Mouse (Mus musculus) hindbrain, embryonic 12.5 days (tissue): ENCODE results near the gene Rbbp9. TPM values are rescaled to one million over a fixed set of nuclear protein-coding genes. Genes with fewer than 3 reads are reported as not detected.

Experiments used
- ATAC-seq: fragments of 200-750 bp; cut with Nextera tagmentation; 2 replicates; pipeline ENCODE4 v1.8.0; 2017; ENCODE audit warnings: moderate TSS enrichment; ENCODE audit not compliant: low FRiP score
- H3K27ac ChIP-seq: fragments of 300-500 bp; sonication (generic); 2 replicates; pipeline ENCODE4 v1.5.1; 2016; ENCODE audit warnings: mild to moderate bottlenecking
- H3K27me3 ChIP-seq: fragments of 300-500 bp; sonication (generic); 2 replicates; pipeline ENCODE4 v1.6.1; 2016; ENCODE audit warnings: mild to moderate bottlenecking
- H3K36me3 ChIP-seq: fragments of 300-500 bp; sonication (generic); 2 replicates; pipeline ENCODE4 v1.6.1; 2016; ENCODE audit warnings: mild to moderate bottlenecking
- H3K4me1 ChIP-seq: fragments of 300-500 bp; sonication (generic); 2 replicates; pipeline ENCODE4 v1.6.1; 2016
- H3K4me2 ChIP-seq: fragments of 300-500 bp; sonication (generic); replicated peaks from 2 replicates; pipeline ENCODE4 v1.6.1; 2016; ENCODE audit warnings: mild to moderate bottlenecking
- H3K4me3 ChIP-seq: fragments of 300-500 bp; sonication (generic); 2 replicates; pipeline ENCODE4 v1.5.1; 2016; ENCODE audit warnings: mild to moderate bottlenecking
- H3K9ac ChIP-seq: fragments of 300-500 bp; sonication (generic); 2 replicates; pipeline ENCODE4 v1.6.1; 2016; ENCODE audit warnings: mild to moderate bottlenecking, moderate library complexity
- H3K9me3 ChIP-seq: fragments of 300-500 bp; sonication (generic); replicated peaks from 2 replicates; pipeline ENCODE4 v1.6.1; 2016; ENCODE audit warnings: mild to moderate bottlenecking
- WGBS: fragments of 180-500 bp; shearing (Covaris S2); methylation state at CpG from one replicate; pipeline ENCODE4 v1.1.7; 2016; 5-methylcytosine and 5-hydroxymethylcytosine counted together
- polyA plus RNA-seq: library from polyadenylated mRNA; unstranded; fragments of >200 nt; fragmentation: Nextera tagmentation; extraction: Ambion mirVana; gene quantifications from 2 replicates; pipeline ENCODE4 v1.2.1, GENCODE M21; 2016

Gene Rbbp9
- polyA plus RNA-seq, 1 experiment from 2014 or later = 54.4 TPM

GRCm38 (mm10) chr2:144545061-144545460, 5.6 kb downstream of the Rbbp9 start:
- Histone ChIP-seq H3K9ac (no peak overlapping the region), H3K4me2 (no peak overlapping the region), H3K27me3 (no peaks in the 10 kb centered on the region), H3K4me1 (peaks cover 8% of the 10 kb centered on the region), H3K9me3 (no peaks in the 10 kb centered on the region), H3K27ac (no peak overlapping the region), H3K4me3 (no peak overlapping the region), H3K36me3 (peaks cover 63% of the 10 kb centered on the region)
- 94% methylated on average over 2 of the region's 2 CpGs for WGBS
- no peak for ATAC-seq

GRCm38 (mm10) chr2:144544630-144545029, 6.0 kb downstream of the Rbbp9 start:
- 90% methylated on average over 6 of the region's 6 CpGs for WGBS

GRCm38 (mm10) chr2:144543670-144544069, 7.0 kb downstream of the Rbbp9 start:
- WGBS = 96% methylated on average over 6 of the region's 6 CpGs
- H3K4me3 ChIP-seq = no peak overlapping the region
- H3K9me3 ChIP-seq = no peaks in the 10 kb centered on the region
- H3K4me2 ChIP-seq = no peak overlapping the region
- H3K27ac ChIP-seq = no peak overlapping the region
- ATAC-seq = no peak
- H3K4me1 ChIP-seq = no peaks in the 10 kb centered on the region
- H3K9ac ChIP-seq = no peak overlapping the region
- H3K36me3 ChIP-seq = peaks cover 77% of the 10 kb centered on the region
- H3K27me3 ChIP-seq = no peaks in the 10 kb centered on the region

More at GRCm38 (mm10) chr2:144544630-144545029, 6.0 kb downstream of the Rbbp9 start:
- Histone ChIP-seq H3K27ac (no peak overlapping the region), H3K4me1 (peaks cover 5% of the 10 kb centered on the region), H3K27me3 (no peaks in the 10 kb centered on the region), H3K9me3 (no peaks in the 10 kb centered on the region), H3K9ac (no peak overlapping the region), H3K36me3 (peaks cover 68% of the 10 kb centered on the region), H3K4me2 (no peak overlapping the region), H3K4me3 (no peak overlapping the region)
- ATAC-seq = no peak

GRCm38 (mm10) chr2:144541246-144541645, 9.4 kb downstream of the Rbbp9 start:
- no peaks in the 10 kb centered on the region for H3K9me3 ChIP-seq
- H3K36me3 ChIP-seq = peaks cover 81% of the 10 kb centered on the region
- no peaks in the 10 kb centered on the region for H3K27me3 ChIP-seq
- WGBS = 89% methylated on average over 4 of the region's 4 CpGs
- no peak overlapping the region for H3K9ac ChIP-seq
- no peaks in the 10 kb centered on the region for H3K4me1 ChIP-seq
- H3K27ac ChIP-seq = no peak overlapping the region
- H3K4me3 ChIP-seq = no peak overlapping the region
- H3K4me2 ChIP-seq = no peak overlapping the region
- no peak for ATAC-seq

GRCm38 (mm10) chr2:144537123-144537522, 13.5 kb downstream of the Rbbp9 start:
- peaks cover 85% of the 10 kb centered on the region for H3K36me3 ChIP-seq
- H3K4me1 ChIP-seq = no peaks in the 10 kb centered on the region
- no peaks in the 10 kb centered on the region for H3K9me3 ChIP-seq
- no peaks in the 10 kb centered on the region for H3K27me3 ChIP-seq
- no peak overlapping the region for H3K9ac ChIP-seq
- no peak overlapping the region for H3K27ac ChIP-seq
- 94% methylated on average over 7 of the region's 7 CpGs for WGBS
- H3K4me2 ChIP-seq = no peak overlapping the region
- no peak for ATAC-seq
- no peak overlapping the region for H3K4me3 ChIP-seq

GRCm38 (mm10) chr2:144527821-144528174, 22.9 kb downstream of the Rbbp9 start:
- Histone ChIP-seq H3K27ac (peak overlapping the region; percentile 95), H3K4me1 (peaks cover 17% of the 10 kb centered on the region), H3K27me3 (0 out of 2 replicates have a peak, but pooled peaks cover 2% of the 10 kb centered on the region), H3K4me2 (peak overlapping the region; percentile 88), H3K9me3 (no peaks in the 10 kb centered on the region), H3K4me3 (peak overlapping the region; percentile 96), H3K9ac (peak overlapping the region; percentile 95), H3K36me3 (peaks cover 9% of the 10 kb centered on the region)
- peak; percentile 77 for ATAC-seq
- under 1% methylated on average over 25 of the region's 25 CpGs for WGBS

- peak within 1 kb of the TSS; percentile 95 for H3K9ac ChIP-seq
- H3K4me1 ChIP-seq = peaks cover 17% of the 10 kb centered on the region
- H3K27ac ChIP-seq = peak within 1 kb of the TSS; percentile 95
- peak; percentile 99 for ATAC-seq
- H3K4me3 ChIP-seq = peak within 1 kb of the TSS; percentile 96
- WGBS = 2% methylated on average over 56 of the region's 56 CpGs
- 0 out of 2 replicates have a peak, but pooled peaks cover 2% of the 10 kb centered on the region for H3K27me3 ChIP-seq
- H3K9me3 ChIP-seq = no peaks in the 10 kb centered on the region
- peaks cover 6% of the 10 kb centered on the region for H3K36me3 ChIP-seq
- H3K4me2 ChIP-seq = peak within 1 kb of the TSS; percentile 88
Measured at GRCm38 (mm10) chr2:144526981-144527820, 23.5 kb downstream of the Rbbp9 start, which contains the start of the genes Dzank1 and Polr3f. Dzank1 (minus strand) TSS chr2:144527414. Polr3f (plus strand) TSS chr2:144527718.

- peak overlapping the region; percentile 88; the same call in 1 of the 2 replicates for H3K4me2 ChIP-seq
- no peak overlapping the region for H3K4me3 ChIP-seq
- 0 out of 2 replicates have a peak, but pooled peaks cover 2% of the 10 kb centered on the region for H3K27me3 ChIP-seq
- no peaks in the 10 kb centered on the region for H3K36me3 ChIP-seq
- no peaks in the 10 kb centered on the region for H3K9me3 ChIP-seq
- no peak overlapping the region for H3K27ac ChIP-seq
- 53% methylated on average over 10 of the region's 10 CpGs for WGBS
- no peak overlapping the region for H3K9ac ChIP-seq
- ATAC-seq = no peak
- peaks cover 17% of the 10 kb centered on the region for H3K4me1 ChIP-seq
Measured at GRCm38 (mm10) chr2:144525856-144526255, 24.8 kb downstream of the Rbbp9 start.

- Histone ChIP-seq H3K27ac (no peak overlapping the region), H3K9me3 (no peaks in the 10 kb centered on the region), H3K4me2 (no peak overlapping the region), H3K4me1 (no peaks in the 10 kb centered on the region), H3K36me3 (peaks cover 2% of the 10 kb centered on the region; the same call in 1 of the 2 replicates), H3K4me3 (no peak overlapping the region), H3K9ac (no peak overlapping the region), H3K27me3 (no peaks in the 10 kb centered on the region)
- no peak for ATAC-seq
- 93% methylated on average over 3 of the region's 3 CpGs for WGBS
Measured at GRCm38 (mm10) chr2:144519772-144520171, 30.9 kb downstream of the Rbbp9 start.

GRCm38 (mm10) chr2:144514619-144515018, 36.0 kb downstream of the Rbbp9 start:
- 88% methylated on average over 3 of the region's 3 CpGs for WGBS
- ATAC-seq = no peak
- Histone ChIP-seq H3K27ac (no peak overlapping the region), H3K9me3 (no peaks in the 10 kb centered on the region), H3K4me3 (no peak overlapping the region), H3K9ac (no peak overlapping the region), H3K4me2 (no peak overlapping the region), H3K4me1 (no peaks in the 10 kb centered on the region), H3K36me3 (no peaks in the 10 kb centered on the region), H3K27me3 (no peaks in the 10 kb centered on the region)

GRCm38 (mm10) chr2:144502134-144502533, 48.5 kb downstream of the Rbbp9 start:
- Histone ChIP-seq H3K4me3 (no peak overlapping the region), H3K4me2 (no peak overlapping the region), H3K9me3 (no peaks in the 10 kb centered on the region), H3K27me3 (no peaks in the 10 kb centered on the region), H3K4me1 (no peaks in the 10 kb centered on the region), H3K36me3 (peaks cover 7% of the 10 kb centered on the region; the same call in 1 of the 2 replicates), H3K27ac (no peak overlapping the region), H3K9ac (no peak overlapping the region)
- ATAC-seq = no peak
- WGBS = 90% methylated on average over 6 of the region's 6 CpGs
